31 mouse cellular contexts compared by ENCODE assay signal in the genomic region with DNA sequence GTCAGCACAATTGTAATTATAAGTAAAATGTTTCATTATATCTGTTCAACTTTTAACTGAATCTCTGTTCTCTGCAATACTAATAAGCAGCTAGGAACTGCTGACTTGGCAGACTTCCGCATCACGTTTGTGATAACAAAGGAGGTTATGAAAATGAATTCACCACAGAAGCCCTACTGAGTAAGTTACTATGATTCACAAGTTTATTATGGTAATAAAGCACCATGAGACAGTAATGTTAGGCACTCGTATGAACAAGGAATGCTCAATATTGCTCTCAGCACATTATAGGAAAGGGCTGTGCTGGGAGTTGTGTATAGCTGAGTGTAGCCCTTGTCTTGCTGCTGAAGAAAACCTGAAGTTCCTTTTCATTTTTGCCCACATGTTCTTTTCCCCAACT.
DNase-seq lines count a peak whose midpoint lies in the region; ATAC-seq lines count a peak whose summit lies in the region.
"Had no signal": no experiment of that assay in that cellular context is flagged by ENCODE, and none has a peak within 500 bp of the region (broad histone marks: within the 10 kb centered on the region; RNA-seq: fewer than 3 reads in every experiment).

No protein-coding gene starts in this region.

- WGBS in forebrain, embryonic 16.5 days, result 51% methylated on average over 3 of the region's 3 CpGs
- WGBS in forebrain, embryonic 15.5 days, result 61% methylated on average over 3 of the region's 3 CpGs
- WGBS in hindbrain, embryonic 15.5 days, result 49% methylated on average over 3 of the region's 3 CpGs
- WGBS in hindbrain, embryonic 10.5 days, result 80% methylated on average over 3 of the region's 3 CpGs
- 42% methylated on average over 3 of the region's 3 CpGs for WGBS in neural tube, embryonic 13.5 days

- no peak overlapping the region for H3K4me2 ChIP-seq in forebrain, embryonic 16.5 days (ENCODE audit: low read length)
- no peak overlapping the region for H3K4me2 ChIP-seq in forebrain, embryonic 15.5 days (replicated peaks)
- H3K4me2 ChIP-seq in hindbrain, embryonic 15.5 days, result no peak overlapping the region
- H3K4me2 ChIP-seq in neural tube, embryonic 13.5 days, result no peak overlapping the region
- H3K4me2 ChIP-seq: embryonic facial prominence, embryonic 12.5 days; embryonic facial prominence, embryonic 15.5 days; forebrain, embryonic 13.5 days; heart, embryonic 12.5 days; heart, embryonic 15.5 days had no signal

- H3K27me3 ChIP-seq in forebrain, embryonic 16.5 days (replicated peaks; ENCODE audit: control insufficient read depth, insufficient read depth, low read length), result no peaks in the 10 kb centered on the region
- H3K27me3 ChIP-seq in forebrain, embryonic 15.5 days, result no peaks in the 10 kb centered on the region
- no peaks in the 10 kb centered on the region for H3K27me3 ChIP-seq in hindbrain, embryonic 15.5 days
- H3K27me3 ChIP-seq in hindbrain, embryonic 10.5 days (ENCODE audit: insufficient read depth, poor library complexity, severe bottlenecking), result no peaks in the 10 kb centered on the region
- no peaks in the 10 kb centered on the region for H3K27me3 ChIP-seq in neural tube, embryonic 13.5 days
- H3K27me3 ChIP-seq: CH12.LX; embryonic facial prominence, embryonic 12.5 days; embryonic facial prominence, embryonic 15.5 days; forebrain, embryonic 13.5 days; heart, embryonic 12.5 days; heart, embryonic 15.5 days; Patski had no signal

- H3K4me1 ChIP-seq in forebrain, embryonic 16.5 days (replicated peaks; ENCODE audit: control insufficient read depth, insufficient read depth, low read length), result no peaks in the 10 kb centered on the region
- H3K4me1 ChIP-seq in forebrain, embryonic 15.5 days, result no peaks in the 10 kb centered on the region; the same call in 1 of the 2 replicates
- H3K4me1 ChIP-seq in hindbrain, embryonic 15.5 days (replicated peaks), result no peaks in the 10 kb centered on the region
- H3K4me1 ChIP-seq in hindbrain, embryonic 10.5 days (replicated peaks), result no peaks in the 10 kb centered on the region
- H3K4me1 ChIP-seq in neural tube, embryonic 13.5 days (replicated peaks), result no peaks in the 10 kb centered on the region
- H3K4me1 ChIP-seq: embryonic facial prominence, embryonic 12.5 days; embryonic facial prominence, embryonic 15.5 days; forebrain, embryonic 13.5 days; heart, embryonic 12.5 days; heart, embryonic 15.5 days had no signal

- DNase-seq in hindbrain, embryonic 10.5 days (ENCODE audit: low spot score), result no peak
- peak; percentile 10 for DNase-seq in brain, adult 2 months (ENCODE audit: low read depth, low spot score)
- DNase-seq in right cerebral cortex, postnatal 4 days, result no peak
- no peak for DNase-seq in cerebellum, adult 9-11 months
- DNase-seq: adrenal gland, postnatal 10 days; adrenal gland, postnatal 36 days; B cell, adult 2 months; cerebellum, adult 11-12 months; cerebellum, adult 8-10 months; cerebellum, postnatal 25 days; gastrocnemius, adult 2 months; gastrocnemius, postnatal 14 days; heart, adult 11 months; heart, postnatal 10 days; heart, postnatal 36 days; kidney, adult 18-20 months had no signal

- no peaks in the 10 kb centered on the region for H3K36me3 ChIP-seq in forebrain, embryonic 16.5 days (ENCODE audit: control insufficient read depth, insufficient read depth)
- H3K36me3 ChIP-seq in forebrain, embryonic 15.5 days, result no peaks in the 10 kb centered on the region
- H3K36me3 ChIP-seq in hindbrain, embryonic 15.5 days, result no peaks in the 10 kb centered on the region
- no peaks in the 10 kb centered on the region for H3K36me3 ChIP-seq in hindbrain, embryonic 10.5 days
- H3K36me3 ChIP-seq in neural tube, embryonic 13.5 days, result no peaks in the 10 kb centered on the region
- H3K36me3 ChIP-seq: embryonic facial prominence, embryonic 12.5 days; embryonic facial prominence, embryonic 15.5 days; G1E; heart, embryonic 12.5 days; heart, embryonic 15.5 days had no signal

- H3K4me3 ChIP-seq in forebrain, embryonic 16.5 days (replicated peaks; ENCODE audit: low read length), result no peak overlapping the region
- H3K4me3 ChIP-seq in forebrain, embryonic 15.5 days, result no peak overlapping the region
- no peak overlapping the region for H3K4me3 ChIP-seq in hindbrain, embryonic 15.5 days
- no peak overlapping the region for H3K4me3 ChIP-seq in hindbrain, embryonic 10.5 days
- no peak overlapping the region for H3K4me3 ChIP-seq in neural tube, embryonic 13.5 days
- H3K4me3 ChIP-seq: embryonic facial prominence, embryonic 12.5 days; embryonic facial prominence, embryonic 15.5 days; forebrain, embryonic 13.5 days; gastrocnemius, adult 2 months; heart, embryonic 12.5 days; heart, embryonic 15.5 days had no signal

- H3K27ac ChIP-seq in forebrain, embryonic 16.5 days (ENCODE audit: low read length), result no peak overlapping the region
- H3K27ac ChIP-seq in forebrain, embryonic 15.5 days (replicated peaks), result no peak overlapping the region
- H3K27ac ChIP-seq in hindbrain, embryonic 15.5 days (replicated peaks), result no peak overlapping the region
- no peak overlapping the region for H3K27ac ChIP-seq in hindbrain, embryonic 10.5 days
- 0 out of 2 replicates have a peak overlapping the region, but pooled peaks have one; percentile 13 for H3K27ac ChIP-seq in neural tube, embryonic 13.5 days (replicated peaks)
- H3K27ac ChIP-seq: embryonic facial prominence, embryonic 12.5 days; embryonic facial prominence, embryonic 15.5 days; forebrain, embryonic 13.5 days; gastrocnemius, adult 2 months; heart, embryonic 15.5 days; hindbrain, postnatal 0 days had no signal

- H3K9me3 ChIP-seq in forebrain, embryonic 16.5 days (ENCODE audit: control insufficient read depth, low read length), result no peaks in the 10 kb centered on the region
- no peaks in the 10 kb centered on the region for H3K9me3 ChIP-seq in forebrain, embryonic 15.5 days
- H3K9me3 ChIP-seq in hindbrain, embryonic 15.5 days, result no peaks in the 10 kb centered on the region
- no peaks in the 10 kb centered on the region for H3K9me3 ChIP-seq in hindbrain, embryonic 10.5 days
- H3K9me3 ChIP-seq in neural tube, embryonic 13.5 days, result no peaks in the 10 kb centered on the region
- H3K9me3 ChIP-seq: embryonic facial prominence, embryonic 12.5 days; embryonic facial prominence, embryonic 15.5 days; forebrain, embryonic 13.5 days; G1E; heart, embryonic 12.5 days; heart, embryonic 15.5 days had no signal

- ATAC-seq in forebrain, embryonic 16.5 days, result peak; percentile 50; the same call in 1 of the 2 replicates
- no peak for ATAC-seq in forebrain, embryonic 15.5 days (replicated peaks)
- ATAC-seq in hindbrain, embryonic 15.5 days (ENCODE audit: low FRiP score, low read depth), result peak; percentile 45; the same call in 1 of the 2 replicates
- ATAC-seq in neural tube, embryonic 13.5 days (ENCODE audit: low read depth), result peak; percentile 69; the same call in 1 of the 2 replicates
- ATAC-seq: forebrain, embryonic 13.5 days; hindbrain, postnatal 0 days; inflammation-experienced regulatory T-cells, adult 6 months; intestine, embryonic 16.5 days; Patski had no signal

- H3K9ac ChIP-seq in forebrain, embryonic 16.5 days (replicated peaks; ENCODE audit: low read depth, low read length), result no peak overlapping the region
- H3K9ac ChIP-seq in forebrain, embryonic 15.5 days (replicated peaks), result no peak overlapping the region
- H3K9ac ChIP-seq in hindbrain, embryonic 15.5 days, result no peak overlapping the region
- H3K9ac ChIP-seq in neural tube, embryonic 13.5 days, result no peak overlapping the region
- H3K9ac ChIP-seq: embryonic facial prominence, embryonic 12.5 days; embryonic facial prominence, embryonic 15.5 days; forebrain, embryonic 13.5 days; heart, embryonic 12.5 days; heart, embryonic 15.5 days had no signal
